Mouse (Mus musculus) v-Abl transformed pro-B cells (cell line): ENCODE data around the gene Dock4.

Experiments
- in situ Hi-C, 2 experiments: fragments of 400-800 bp; cut with MboI; formaldehyde crosslinking; loops; one replicate each; pipeline ENCODE4 v1.15.1; 2025; ENCODE audit not compliant: unreplicated experiment in 2 of 2

Gene Dock4

DNA sequence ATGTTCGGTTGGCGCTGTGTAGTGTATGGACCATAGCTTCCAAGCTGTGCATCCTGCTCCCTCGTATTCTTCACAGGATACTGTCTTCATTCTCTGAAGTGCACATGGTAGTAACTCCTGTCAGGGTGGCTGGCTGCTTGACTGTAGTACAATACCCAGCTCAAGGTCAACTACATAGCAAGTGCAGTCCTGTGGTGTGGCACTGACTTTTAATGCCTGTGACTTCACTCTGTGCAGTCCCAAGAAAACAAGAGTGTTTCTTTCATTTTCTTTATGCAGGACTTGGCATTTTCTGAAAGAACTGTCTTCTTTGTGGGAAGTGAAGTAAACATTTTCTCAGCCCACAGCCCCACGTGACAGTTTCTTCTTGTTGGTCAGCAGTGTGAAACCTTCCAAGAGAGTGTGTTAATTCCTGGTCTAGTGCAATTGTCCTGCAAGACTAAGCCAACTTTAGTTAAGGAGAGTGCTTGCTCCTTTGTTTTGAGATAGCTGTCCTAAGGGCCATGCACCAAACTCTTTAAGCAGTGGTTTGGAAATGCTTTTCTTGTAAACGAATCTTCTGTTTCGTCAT is 109.3 kb downstream of the Dock4 start:
- in situ Hi-C loops = no loop called here

DNA sequence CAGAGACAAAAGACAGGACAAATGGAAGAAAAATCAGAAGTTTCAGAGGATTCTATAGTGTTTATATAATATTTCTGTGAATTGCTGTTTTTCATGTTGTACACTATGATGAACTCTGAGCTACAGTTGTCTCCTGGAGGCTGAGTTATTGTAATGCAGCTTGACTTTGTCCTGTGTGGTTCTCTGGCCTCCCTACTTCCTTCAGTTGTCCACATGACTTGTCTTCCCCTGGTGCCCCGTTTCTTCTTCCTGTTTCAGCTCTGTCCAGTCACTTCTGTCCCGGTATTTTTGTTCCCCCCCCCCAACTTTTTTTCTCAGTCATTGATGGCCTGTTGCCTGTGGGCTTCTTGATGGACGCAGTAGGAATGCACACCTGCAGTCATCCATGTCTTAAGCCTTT is 112.8 kb downstream of the Dock4 start:
- in situ Hi-C loops = no loop called here

DNA sequence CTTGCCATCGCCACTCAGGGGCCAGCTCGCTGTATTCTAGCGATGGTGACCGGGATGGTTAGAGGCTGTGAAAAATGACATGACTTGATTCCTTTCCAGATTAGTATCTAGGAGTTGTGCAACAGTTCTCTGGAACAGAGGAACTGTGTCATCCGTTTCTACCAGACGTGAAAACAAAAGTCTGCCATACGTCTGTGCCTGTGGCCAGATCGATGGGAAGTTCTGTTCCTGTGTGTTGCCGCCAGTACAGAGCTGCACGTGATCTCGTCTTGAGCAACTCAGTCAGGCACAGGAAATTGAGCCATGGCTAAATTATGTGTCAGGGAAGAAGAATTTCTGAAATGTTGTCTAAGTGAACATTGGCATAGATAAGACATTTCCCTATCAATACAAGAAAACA is 113.4 kb downstream of the Dock4 start:
- in situ Hi-C loops = no loop called here

DNA sequence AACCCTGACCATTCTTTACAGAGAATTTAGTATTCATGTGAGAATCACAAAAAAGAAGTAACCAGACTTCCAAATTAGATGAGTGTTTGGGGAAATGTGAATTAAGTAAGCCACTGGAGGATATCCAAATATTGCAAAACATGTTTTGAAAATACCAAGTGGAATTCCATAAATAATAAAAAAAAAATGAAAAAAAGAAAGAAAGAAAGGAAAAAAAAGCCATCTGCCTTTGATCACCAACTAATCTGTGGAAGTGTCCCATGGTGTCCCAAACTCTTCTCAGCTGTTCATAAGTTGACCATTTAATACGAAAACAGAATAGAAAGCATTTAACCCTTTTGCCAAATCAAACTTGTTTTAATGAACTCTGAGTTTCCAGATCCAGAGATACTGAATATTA is 118.0 kb downstream of the Dock4 start:
- in situ Hi-C loops = no loop called here

DNA sequence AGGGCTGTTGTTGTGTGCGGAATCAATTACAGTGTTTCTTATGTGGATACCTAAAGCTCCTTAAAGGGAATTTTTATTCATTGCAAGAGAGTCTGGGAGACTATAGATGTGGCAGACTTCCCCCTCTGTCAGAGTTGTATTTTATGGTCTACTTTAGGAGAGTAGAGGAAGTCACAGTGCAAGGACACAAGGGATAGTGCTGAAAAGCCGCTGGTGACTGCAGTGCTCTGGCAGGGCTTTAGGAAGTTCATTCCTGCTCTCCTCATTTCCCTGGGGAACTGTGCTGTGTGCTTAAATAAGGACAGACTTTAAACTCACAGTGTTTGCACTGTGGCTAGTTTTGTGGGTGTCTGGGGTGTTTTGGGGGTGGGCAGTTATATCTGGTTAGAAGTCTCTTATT is 118.5 kb downstream of the Dock4 start:
- in situ Hi-C loops = no loop called here

DNA sequence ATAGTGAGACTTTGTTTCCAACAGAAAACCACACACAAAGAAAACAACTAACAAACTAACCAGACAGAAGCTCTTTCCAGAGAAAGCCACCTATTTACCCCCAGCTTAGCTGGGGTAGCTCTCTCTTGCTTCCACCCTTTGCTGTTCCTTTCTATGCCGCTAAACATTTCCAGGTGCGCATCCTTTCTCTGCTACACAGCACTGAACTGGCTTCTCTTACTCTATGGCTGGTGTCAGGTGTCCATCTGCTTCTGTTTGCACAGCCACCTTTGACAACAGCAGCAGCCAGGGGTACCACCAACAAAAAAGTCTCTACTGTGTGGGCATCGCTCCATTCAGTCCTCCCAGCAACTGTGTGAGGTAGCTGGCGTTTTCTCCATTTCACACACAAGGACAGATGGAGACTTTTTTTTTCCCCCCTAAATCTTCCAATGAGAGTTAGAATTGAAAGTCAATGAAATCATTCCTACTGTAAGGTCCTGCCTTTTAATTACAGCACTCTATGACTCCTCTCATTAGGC is 122.7 kb downstream of the Dock4 start:
- in situ Hi-C loops = no loop called here

DNA sequence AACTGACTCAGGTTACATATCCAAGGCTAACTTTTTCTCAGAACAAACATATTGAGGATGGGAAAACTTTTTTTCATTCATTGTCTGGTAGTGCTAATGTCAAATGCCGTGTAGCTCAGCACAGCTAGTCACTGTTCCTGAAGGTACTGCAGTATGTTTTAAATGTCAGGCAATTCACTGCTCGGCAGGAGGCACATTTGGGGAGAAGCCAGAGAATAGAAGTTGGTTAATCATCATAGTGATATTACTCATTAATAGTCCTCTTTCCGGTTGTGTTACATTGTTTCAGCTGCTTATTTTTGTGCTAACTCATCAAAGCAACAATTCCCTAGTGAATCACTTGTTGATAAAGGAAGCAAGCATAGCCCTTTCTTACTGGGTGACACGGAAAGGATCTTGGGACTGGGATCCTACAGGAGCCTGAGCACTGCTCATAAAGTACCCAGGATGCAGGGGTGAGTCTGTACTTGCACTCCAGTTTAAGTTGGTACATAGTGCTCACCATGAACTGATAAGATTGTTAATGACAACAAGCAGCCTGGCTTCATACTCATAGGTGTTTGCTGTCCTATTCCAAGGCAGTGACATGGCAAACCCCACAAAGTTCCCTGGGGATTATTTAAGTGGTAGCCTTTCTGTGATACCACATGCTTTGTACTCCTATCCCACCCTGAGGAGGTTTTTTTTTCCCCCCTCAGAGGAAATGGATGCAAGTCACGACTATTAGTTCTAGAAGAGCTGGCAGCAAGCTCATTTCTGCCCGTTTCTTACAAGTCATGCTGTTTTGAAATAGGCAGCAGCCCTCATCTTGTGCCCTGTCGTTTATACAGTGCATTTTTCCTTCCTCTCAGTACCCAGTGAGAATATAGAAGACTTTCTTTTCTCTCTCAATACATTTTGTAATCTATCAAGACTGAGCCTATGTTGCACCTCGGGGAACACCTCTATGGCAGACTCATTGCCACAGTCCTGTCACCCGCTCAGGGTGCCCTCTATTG is 123.5 kb downstream of the Dock4 start:
- in situ Hi-C loops = no loop called here

DNA sequence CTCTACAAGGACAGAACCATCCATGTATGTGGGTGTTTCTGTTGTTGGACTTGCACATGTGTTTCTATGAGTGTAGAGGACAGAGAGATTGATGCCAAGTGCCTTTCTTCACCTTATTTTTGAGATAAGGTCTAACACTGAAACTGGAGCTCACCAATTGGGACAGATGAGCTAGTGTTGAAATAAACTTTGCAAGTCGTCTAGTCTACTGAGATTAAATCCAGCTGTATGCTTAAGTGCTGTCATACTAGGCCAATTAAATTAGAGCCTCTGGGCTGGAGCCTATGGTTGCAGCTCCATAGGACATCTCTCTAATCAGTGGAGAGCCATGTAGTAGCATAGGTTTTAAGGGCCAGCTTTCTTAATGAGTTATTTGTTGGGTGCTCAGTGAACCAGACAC is 124.5 kb downstream of the Dock4 start:
- in situ Hi-C loops = no loop called here

DNA sequence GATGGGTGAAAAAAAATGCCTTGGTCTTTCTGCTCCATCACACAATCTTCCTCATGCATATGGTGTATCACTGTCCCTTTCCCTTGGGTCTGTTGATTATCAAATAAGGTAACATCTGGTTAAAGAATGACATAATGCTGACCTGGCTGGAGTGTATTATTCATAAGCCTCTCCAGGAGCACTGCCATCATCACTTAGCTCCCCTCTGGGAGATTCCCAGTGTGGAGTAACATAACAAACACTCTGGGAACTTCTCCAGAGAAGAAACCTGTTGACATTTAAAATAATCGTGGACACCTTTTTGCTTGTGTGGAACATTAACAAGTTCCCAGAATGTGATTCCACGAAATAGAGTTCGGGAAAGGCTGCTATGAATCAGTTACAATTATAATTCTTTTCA is 128.3 kb downstream of the Dock4 start:
- in situ Hi-C loops = no loop called here

DNA sequence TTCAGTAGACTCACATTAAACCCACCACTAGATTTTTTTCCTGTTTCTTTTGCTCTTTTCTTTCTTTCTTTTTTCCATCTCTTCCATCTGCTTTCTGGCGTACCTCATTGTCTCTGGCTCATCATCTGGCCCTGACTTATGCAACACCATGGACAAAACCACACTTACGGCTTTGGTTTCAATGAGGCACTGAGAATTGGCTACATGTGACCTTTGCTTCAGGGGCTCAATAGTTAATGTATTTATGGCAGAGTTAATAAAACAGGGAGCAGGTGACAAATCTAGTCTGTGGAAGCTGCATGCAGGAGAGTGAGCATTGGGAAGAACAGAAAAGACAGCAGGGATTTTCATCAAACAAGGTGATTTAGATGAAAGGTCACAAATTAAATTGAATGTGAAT is 131.0 kb downstream of the Dock4 start:
- in situ Hi-C loops = no loop called here

DNA sequence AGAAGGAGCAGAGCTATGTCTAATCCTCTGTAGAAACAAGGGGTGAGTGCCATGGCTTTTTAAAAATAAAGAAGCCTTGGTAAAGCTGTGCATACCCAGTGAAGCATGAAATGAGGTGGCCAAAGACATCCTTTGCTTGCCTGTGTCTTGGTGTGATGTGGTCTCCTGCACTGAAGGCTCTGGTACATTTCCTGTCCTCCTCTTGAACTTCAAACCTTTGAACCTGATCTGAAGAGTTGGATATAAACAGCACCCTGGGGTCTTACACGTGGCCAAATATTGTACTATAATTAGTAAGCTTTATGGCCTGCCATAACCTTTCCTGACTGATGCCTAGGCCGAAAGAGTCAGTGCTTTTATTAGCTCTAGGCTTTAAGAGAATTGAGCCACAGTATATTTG is 134.6 kb downstream of the Dock4 start:
- in situ Hi-C loops = no loop called here

DNA sequence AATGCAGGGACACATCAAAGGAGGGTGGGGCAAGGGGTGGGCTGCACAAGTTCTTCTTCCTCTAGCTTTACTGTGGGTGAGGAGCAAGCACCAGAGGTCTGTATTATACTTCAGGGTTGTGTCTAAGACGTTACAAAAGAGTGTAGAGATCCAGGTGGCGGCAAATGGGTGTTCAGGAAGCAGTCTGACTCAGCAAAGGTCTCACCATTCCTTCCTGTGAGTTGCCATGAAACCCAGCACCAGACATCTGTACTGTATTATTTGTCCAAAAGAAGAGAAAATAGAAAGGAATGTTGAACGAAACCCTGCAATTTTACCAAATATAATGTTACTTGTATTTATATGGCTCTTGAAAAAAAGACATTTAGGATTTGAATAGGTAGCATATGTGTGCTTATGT is 135.3 kb downstream of the Dock4 start:
- in situ Hi-C loops = no loop called here

DNA sequence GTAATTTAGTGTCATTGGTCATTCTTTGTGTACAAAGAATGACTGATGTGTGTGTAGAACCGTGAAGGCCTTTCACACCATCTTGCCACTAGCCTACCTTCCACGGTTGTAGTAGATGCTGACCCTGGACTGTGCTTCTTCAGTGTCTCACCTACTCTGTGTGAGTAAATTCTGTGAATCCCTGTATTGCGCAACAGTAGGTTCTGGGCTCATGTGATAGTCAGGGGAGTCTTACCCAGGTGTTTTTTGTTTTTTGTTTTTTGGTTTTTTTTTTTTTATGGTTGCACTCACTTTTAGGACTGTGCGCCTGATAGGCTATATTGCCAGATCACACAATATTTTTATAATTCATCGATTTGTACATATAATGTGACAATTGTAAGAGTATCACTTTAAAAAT is 136.3 kb downstream of the Dock4 start:
- in situ Hi-C loops = no loop called here

DNA sequence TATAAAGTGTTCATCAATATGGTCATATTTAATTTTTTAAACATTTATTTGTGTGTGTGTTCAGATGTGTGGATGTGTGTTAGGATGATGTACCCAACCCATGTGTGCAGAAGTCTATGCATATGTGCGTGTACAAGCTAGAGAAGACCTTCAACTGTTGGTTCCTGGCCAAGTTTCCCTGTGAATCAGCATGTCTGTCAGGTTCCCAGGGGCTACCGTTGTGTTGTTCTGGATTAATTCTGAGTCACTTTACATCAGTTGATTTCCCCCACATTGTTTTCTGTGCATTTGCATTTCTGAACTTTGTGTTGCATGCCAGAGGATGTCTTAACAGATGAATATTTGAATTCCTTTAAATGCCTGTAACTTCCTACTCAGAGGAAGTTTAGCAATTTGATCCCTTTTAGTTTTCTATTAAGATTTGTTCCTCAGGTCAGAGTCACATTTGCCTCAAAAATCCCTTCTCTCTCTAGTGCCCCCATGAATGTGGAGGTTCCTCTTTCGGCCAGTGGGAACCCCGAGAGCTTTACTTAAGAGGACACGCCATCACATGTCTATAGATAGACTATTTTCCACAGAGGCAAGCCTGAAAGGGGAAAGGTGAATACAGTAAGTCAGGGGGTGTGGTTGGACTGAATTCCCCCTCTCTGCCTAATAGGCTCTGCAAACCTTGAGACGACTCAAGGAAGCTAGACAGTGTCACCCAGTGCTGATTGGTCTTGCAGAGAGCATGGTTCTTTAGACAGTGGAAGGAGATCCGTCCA is 139.0 kb downstream of the Dock4 start:
- in situ Hi-C loops = no loop called here

DNA sequence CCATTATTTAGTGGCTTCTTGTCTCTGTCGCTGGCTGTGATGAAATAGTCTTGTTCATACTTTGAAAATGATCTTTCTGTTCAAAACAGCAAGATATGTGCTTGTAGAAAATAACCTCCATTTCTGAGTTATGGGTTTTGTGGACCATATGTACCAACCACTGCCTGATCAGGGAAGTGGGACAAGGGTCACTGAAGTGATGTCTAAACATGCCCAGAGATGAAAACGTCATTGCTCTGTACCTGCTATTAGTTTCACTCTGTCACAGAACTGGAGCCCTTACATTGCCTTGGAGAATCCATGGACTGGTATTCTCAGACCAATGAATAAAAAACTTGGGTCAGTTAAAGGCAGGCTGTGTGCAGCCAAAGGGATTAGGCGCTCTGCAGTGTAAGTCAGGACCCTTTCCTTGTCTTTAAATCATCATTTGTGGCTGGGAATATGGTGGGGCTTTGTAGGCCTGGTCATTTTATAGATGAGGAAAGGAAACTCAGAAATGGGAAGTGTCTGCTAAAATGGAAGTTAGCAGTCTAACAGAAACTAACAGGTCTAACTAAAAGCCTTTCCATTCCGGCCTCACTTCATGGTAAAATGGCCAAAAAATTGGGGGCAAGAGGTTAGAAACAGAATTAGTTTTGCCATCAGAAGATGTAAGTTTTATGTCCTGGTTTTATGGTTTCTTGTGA is 139.8 kb downstream of the Dock4 start:
- in situ Hi-C loops = no loop called here

DNA sequence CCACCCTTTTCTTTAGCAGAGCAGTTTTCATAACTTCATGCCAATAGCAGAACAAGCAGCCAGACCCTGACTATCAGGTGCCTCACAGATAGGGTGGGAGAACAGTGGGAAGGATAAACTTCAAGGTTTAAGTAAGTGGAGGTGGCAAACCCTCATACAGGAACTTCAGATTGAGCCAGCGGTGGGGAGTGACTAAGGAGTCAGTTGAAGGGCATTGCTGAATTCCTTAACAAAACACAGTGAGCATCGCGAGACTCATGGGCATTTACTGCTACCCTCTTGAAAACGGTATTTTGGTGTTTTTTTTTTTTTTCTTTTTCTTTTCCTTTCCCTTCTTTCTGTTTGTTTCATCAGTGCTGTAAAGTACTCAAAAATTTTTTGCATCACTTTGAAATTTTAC is 148.4 kb downstream of the Dock4 start:
- in situ Hi-C loops = no loop called here

DNA sequence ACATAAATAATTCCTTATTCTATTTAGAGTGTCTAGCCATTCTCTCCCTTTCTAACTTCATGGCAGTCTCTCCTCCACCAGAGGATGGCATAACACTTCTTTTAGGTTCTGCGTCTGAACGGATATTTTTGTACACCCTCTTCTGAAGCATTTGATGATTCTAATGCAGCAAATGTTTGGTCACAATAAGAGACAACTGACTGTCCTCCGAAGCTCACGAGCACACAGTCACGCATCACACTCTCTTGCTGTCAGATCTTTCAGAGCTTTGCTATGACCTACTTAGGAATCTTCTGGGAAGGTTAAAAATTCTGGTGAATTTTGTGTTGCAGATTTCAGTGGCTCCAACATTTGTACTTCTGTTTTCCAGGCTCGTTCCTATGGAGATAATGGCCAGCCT is 149.7 kb downstream of the Dock4 start:
- in situ Hi-C loops = no loop called here

DNA sequence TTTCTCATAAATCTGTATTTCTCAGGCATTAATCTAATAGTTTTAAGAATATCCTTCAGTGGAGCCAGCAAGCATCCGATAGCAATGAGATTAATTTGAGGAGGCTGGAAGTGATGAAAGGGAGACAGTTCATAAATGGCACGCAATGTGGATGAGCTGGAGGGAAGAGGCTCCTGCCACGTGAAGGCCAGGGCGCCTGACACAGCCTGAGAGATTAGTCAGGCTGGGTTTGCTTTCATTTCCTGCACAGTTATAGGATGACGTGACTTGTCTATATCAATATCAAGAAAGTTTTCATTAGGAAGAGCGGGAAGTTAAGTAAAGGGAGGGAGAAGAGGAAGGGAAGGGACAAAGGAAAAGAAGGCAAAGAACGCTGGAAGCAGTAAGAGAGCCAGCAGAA is 150.3 kb downstream of the Dock4 start:
- in situ Hi-C loops = no loop called here

DNA sequence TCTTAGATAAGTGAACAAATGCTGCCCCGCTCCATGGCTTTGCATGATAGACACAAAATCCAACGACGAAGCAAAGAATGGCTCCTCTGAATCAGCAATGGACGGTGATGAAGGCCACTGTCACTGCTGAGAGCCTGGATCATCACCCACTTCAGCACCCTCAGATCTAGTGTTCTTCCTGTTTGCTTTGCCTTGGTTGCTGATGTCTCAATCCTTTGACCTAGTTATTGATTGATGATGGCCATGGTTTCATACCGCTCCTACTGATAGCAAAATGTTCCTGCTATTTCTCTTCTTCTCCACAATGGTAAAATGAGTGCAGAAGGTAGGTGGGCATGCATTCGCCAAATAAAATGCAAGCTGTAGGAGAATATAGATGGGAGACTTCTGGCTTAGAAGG is 150.7 kb downstream of the Dock4 start:
- in situ Hi-C loops = no loop called here

DNA sequence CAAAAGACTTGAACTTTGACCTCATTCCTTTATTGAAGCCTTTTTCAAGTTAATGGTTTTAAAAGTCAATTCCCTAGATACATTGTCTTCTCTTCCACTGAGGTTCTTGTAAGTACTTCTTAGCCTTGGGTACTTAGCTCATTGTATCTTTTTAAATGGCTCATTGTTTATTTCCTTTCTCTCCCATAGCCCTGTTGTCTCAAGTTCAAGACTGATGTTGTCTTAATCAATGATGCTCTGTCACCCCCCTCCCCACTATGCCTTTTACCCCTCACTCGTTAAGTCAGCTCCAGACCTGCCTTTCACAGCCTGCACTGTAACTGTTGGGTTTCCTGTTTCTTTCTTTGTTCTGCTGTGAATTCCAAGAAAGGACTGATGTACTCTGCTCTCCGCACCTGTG is 154.2 kb downstream of the Dock4 start:
- in situ Hi-C loops = no loop called here

DNA sequence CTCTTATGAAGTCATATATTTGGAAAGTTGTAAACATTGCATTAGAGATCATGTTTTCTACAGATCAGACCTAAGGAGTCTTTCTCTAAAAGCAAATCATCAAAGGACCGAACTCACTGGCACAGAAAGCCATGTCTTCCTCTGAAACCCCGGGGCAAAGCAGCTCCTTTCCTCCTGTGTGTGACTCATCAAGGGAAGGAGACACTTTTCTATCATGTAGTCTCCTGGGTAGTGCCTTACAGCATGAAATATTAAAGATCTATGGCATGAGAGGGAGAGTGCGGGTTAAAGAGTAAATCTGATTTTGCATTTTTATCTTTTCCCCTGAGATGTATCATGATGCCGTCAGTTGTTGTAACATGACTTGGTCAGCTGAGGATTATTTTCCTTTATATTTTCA is 159.8 kb downstream of the Dock4 start:
- in situ Hi-C loops = no loop called here
